Mouse (Mus musculus) brain, embryonic 14.5 days (tissue): ENCODE measurements around the gene Chpt1.

Experiments
- CTCF ChIP-seq: fragments of 200-500 bp; IDR thresholded peaks from 2 replicates; pipeline ENCODE4 v1.5.1; 2012; ENCODE audit warnings: inconsistent platforms, mild to moderate bottlenecking, moderate library complexity, borderline replicate concordance; ENCODE audit not compliant: insufficient read depth, insufficient read length; ENCODE audit errors: extremely low read depth
- POLR2A ChIP-seq: fragments of 200-500 bp; IDR thresholded peaks from 2 replicates; pipeline ENCODE4 v1.6.1; 2012; ENCODE audit warnings: mild to moderate bottlenecking, inconsistent platforms, borderline replicate concordance; ENCODE audit not compliant: poor library complexity, insufficient read depth, insufficient read length, severe bottlenecking; ENCODE audit errors: extremely low read depth

- no peak for TF ChIP-seq POLR2A
- TF ChIP-seq CTCF = no peak
These were observed 3.9 kb downstream of the Chpt1 start for GRCm38 (mm10) chr10:88499993-88500392.
